Mouse (Mus musculus) cerebellum, adult 8-10 months (tissue): ENCODE data around the gene Art4.
A peak's percentile ranks its signal among the peaks of the same experiment; 100 is the strongest.

Experiments
- DNase-seq: peaks from one replicate; pipeline ENCODE4 v3.0.0; 2022

The Art4 gene

DNA sequence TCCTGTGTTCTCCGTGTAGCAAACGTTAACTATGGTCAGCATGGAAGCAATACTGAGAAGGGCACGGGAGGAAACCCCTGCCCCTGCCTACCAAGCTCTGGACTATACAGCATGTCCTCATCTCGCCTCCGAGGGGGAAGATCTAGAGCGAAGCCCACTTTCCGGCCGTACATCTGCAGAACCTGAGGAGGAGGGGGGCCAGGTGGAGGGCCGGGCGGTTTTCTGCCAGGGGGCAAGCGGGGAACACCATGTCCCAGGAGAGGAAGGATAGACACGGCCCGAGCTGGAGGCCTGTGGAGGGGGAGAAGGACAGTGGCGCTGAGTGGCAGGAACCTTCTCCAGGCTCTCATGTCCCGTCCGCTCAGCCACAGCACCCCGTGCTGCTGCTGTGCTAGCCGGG lies 36.4 kb downstream of the Art4 start:
- DNase-seq: no peak

GRCm38 (mm10) chr6:136820381-136820780 lies 37.2 kb downstream of the Art4 start:
- no peak for DNase-seq

DNA sequence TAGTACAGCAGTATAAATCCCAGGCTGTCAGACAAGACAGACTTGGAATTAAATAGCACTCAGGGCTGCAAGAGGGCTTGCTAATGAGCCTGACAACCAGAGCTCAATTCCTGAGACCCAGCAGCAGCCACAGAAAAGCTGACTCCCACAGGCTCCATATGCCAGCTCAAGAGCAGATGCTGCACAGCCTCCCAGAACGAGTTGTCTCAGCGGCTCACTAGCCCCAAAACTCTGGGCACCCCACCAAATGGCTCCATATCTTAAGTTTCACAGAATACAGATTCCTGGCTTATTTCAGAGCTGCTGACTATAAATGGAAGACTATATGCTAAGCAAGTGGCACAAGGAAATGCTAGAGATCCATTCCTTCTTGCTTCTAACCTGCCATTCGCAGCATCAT lies 40.0 kb downstream of the Art4 start:
- DNase-seq: no peak

GRCm38 (mm10) chr6:136816826-136817225 lies 40.7 kb downstream of the Art4 start:
- no peak for DNase-seq

- no peak for DNase-seq
Observed at GRCm38 (mm10) chr6:136815381-136815780, 42.2 kb downstream of the Art4 start.

DNA sequence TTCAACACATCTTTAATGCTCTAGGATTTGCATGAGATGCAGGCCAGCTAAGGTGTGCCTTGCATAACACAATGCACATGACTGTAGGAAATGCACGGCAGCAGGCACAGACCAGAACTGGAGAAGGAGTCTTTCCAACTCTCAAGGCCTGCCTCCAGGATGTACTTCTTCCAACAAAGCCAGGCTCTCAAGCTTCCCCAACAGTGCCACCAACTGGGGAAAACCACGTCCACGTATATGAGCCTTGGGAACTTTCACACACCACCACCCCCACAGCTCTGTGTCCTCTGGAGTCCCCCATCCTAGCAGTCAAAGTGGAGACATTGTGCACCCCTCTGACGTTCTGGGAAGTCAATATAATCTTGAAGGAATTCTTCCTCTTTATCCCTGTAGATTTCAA lies 44.4 kb downstream of the Art4 start:
- DNase-seq: no peak

GRCm38 (mm10) chr6:136811196-136811595 lies 46.3 kb downstream of the Art4 start:
- no peak for DNase-seq

GRCm38 (mm10) chr6:136809673-136810072 lies 47.9 kb downstream of the Art4 start:
- no peak for DNase-seq

DNA sequence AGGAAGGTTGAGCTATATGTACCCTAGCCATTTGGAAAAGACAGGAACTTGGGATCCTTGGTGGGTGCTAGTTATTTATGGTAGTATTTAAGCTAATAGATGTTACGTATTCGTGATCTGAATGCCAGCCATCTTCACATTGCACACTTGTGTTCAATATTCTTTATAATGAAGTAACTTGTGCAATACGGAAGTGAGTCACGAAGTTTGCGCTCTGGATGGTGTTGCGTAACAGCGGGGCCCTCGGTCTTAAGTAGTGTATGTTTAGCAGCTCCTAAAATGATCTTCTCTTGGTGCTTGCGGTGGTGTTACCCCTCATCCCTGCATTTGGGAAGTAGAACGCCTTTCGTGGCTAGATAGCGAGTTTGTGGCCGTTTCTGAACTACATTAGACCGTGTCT lies 48.5 kb downstream of the Art4 start:
- DNase-seq: no peak

DNA sequence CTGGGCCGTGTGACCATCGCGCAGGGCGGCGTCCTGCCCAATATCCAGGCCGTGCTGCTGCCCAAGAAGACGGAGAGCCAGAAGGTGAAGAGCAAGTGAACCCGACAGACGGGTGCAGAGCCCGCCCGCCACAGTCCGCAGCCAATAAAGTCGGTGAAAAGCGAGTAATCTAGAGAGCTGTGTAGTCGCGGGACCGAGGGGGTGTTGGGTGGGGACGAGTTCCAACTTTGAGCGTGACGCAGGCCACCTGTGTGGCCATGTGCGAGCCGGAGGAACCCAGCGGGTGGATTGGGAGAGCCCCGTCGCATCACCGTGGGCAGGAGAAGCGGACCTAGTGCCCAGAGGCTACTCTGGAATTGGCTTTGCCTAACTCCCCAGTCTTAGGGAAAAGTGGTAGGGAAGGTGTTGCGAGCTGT lies 48.9 kb downstream of the Art4 start:
- no peak for DNase-seq

DNA sequence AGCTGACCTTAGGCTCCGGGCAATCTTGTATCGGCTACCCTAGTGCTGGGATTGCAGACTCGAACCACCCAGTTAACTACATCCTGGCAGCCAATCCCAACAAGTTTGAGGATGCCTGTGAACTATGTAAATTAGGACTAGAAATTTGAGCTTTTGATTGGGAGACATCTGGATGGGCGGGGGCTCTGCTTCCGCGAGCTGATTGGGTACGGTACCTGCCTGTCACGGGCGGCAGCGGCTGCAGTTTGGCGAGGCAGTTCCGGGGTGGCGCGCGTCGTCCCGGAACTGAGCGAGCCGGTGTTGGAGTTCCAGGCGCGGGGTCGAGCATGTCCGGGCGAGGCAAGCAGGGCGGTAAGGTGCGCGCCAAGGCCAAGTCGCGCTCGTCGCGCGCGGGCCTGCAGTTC lies 49.5 kb downstream of the Art4 start, which contains the start of gene H2afj:
TSS of gene H2afj (plus strand) at position 231 of the 404 bp plus-strand sequence.
- peak; percentile 98 for DNase-seq

DNA sequence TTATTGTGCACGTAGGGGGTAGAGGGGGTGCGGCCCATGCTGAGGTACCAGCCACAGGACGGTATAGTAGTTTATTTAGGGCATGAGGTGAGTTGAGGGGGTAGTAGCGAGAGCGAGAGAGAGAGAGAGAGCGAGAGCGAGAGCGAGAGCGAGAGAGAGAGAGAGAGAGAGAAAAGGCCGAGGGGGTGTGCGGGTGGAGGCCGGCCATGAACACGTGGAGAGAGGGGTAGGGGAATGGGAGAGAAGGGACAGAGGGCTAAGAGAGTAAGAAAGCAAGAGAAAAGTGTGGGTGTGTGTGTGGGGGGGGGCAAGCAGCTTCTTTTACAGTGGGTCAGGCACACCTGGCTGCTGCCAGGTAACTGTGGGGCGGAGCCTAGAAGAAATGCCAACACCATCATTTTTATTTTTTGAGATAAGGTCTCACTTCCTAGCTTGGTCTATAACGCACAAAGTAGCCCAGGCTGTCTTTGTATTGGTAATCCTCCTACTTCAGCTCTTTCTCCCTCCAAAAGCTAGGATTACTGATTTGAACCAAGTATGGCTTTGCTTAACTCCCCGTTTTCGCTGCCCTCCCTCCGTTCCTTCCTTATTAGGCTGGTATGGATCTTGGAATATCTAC lies 50.0 kb downstream of the Art4 start:
- DNase-seq: no peak

- no peak for DNase-seq
Observed at GRCm38 (mm10) chr6:136806819-136807218, 50.7 kb downstream of the Art4 start.

- no peak for DNase-seq
Observed at GRCm38 (mm10) chr6:136805409-136805775, 52.1 kb downstream of the Art4 start.

DNA sequence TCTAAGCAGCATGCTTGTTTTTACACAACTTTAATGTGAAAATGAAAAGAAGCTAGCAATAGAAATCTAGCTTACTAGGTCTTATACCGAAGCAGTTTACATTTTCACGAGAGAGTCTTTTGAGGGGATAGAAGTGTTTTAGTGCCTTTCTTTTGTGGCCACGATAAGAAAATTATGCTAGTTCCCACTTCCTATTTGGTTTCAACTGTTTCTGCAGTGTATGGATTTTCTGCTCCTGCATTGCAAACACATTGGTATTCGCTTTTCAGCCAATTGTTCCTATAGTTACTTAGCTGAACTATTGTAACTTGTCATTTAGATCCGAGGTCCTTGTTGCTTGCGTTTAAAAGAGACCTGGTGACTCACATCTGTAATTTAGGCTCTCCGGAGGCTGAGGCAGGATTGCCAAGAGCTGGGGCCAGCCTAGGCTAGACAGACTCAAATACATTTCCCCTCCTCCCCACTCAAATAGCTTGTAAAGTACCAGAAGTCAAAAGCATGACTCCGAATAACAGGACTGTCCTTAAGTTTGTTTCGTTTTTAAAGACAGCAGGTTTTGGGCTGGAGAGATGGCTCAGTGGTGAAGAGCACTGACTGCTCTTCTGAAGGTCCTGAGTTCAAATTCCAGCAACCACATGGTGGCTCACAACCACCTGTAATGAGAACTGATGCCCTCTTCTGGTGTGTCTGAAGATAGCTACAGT lies 52.7 kb downstream of the Art4 start:
- no peak for DNase-seq

DNA sequence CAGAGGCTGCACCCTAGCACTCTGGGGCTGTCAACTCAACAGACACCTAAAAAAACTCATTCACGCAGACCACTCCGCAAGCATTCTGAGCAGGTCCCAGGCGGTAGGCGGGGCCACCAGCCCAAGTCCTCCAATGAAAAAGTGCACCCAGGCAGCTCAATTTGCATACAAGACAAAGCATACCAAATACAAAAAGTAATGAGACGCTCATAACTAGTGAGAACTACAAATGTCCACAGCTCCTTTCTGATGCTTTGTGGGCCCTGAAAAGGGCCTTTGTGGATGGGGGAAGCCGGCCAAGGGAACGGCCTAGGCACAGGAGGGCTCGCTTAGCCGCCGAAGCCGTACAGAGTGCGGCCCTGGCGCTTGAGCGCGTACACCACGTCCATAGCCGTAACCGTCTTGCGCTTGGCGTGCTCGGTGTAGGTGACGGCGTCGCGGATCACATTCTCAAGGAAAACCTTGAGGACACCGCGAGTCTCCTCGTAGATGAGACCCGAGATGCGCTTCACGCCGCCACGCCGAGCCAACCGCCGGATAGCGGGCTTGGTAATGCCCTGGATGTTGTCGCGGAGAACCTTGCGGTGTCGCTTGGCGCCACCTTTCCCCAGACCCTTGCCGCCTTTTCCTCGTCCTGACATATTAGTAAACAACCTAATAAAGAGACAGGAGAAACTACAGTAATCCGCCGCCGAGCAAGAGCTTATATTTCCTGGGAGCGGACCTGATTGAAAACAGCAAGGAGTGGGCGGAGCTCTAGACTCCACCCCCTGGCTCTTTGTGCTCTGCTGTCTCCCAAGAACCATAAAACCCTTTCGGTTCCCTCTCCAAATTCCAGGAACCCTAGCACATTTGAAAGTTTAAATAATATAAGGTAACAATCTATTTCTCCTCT lies 53.5 kb downstream of the Art4 start, which contains the start of gene Hist4h4:
TSS of gene Hist4h4 (minus strand) at position 677 of the 895 bp plus-strand sequence.
- peak; percentile 98 for DNase-seq

DNA sequence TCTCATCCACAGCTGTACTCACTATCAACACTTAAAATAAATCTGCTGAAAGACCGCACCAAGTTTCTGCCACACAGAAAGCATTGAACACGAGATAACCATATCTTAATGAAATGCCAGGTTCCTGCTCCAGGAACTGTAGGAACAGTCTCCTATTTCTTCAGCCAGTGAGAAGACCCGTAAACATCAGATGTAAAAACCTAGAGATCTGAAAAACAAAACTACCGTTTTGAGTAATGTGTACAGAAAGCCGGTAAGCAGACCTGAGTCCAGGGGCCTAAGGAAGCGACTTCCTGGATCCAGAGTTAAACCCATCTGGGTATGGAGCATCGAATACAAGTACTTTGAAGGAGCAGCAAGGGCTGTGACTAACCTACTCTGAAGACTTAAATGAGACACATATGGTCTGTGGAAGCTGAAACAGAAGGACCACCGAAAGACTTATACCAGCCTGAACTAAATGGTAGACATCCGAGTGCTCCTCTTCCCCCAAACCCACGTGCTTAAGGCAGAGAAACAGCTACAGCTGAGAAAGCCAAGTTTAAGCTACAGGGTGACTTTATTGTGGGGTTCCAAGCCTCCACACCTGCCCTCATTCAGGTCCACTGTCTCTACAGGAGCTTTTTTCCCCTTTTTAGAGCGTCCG lies 54.3 kb downstream of the Art4 start:
- DNase-seq: no peak

DNA sequence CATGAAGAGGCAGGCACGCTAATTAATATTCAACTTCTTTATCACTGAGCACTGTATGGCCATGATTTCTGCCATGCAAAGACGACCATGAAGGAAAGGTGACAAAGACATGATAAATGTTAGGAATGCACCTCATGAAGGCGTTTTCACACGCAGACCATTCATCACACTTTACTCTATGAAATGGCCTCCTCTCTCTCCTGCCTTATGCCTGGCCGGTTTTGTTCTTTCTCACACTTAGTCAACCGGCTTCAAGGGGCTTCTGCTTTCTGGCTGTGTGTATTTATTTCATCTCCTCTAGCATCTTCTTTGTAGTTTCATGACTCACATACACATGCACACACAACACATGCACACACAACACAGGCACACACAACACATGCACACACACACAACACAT lies 56.3 kb downstream of the Art4 start:
- DNase-seq: no peak

DNA sequence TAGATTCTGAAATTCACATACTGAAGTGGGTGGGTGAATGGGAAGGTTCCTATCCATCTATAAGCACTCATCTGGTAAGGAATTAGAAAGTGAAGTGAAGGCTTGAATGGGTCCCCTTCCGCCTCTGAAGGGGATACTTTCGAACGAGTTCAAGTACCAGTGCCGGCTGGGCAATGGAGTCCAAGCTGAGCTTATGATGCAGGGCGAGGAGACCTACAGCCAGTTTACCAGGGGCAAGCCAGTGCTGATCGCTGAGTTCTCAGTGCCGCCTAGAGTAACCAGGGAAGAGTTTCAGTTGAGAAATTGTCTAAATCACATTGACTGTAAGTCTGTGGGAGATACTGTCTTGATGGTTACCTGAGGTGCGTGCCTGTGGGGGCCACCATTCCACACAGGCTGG lies 56.8 kb downstream of the Art4 start:
- DNase-seq: no peak
